Mouse (Mus musculus): ENCODE measurements around the gene Snap29.

Snap29 gene

GRCm38 (mm10) chr16:17405736-17406443 lies at the start of gene Snap29, which contains the start of gene Pi4ka:
TSS of gene Snap29 (plus strand) at chr16:17405986.
TSS of gene Pi4ka (minus strand) at chr16:17406314.
- peak; percentile 93 for DNase-seq (ENCODE audit: extremely low spot score, low read depth, low spot score)

- DNase-seq (ENCODE audit: extremely low spot score, low read depth, low spot score): no peak
Measured at GRCm38 (mm10) chr16:17356031-17356430, 49.8 kb upstream of the Snap29 start.

GRCm38 (mm10) chr16:17358787-17359186 lies 47.0 kb upstream of the Snap29 start:
- no peak for DNase-seq (ENCODE audit: extremely low spot score, low read depth, low spot score)

GRCm38 (mm10) chr16:17382306-17382705 lies 23.5 kb upstream of the Snap29 start:
- no peak for DNase-seq (ENCODE audit: extremely low spot score, low read depth, low spot score)

- no peak for DNase-seq (ENCODE audit: extremely low spot score, low read depth, low spot score)
Measured at GRCm38 (mm10) chr16:17383594-17384326, 22.0 kb upstream of the Snap29 start.

- DNase-seq (ENCODE audit: extremely low spot score, low read depth, low spot score): no peak
Measured at GRCm38 (mm10) chr16:17392784-17393183, 13.0 kb upstream of the Snap29 start.

GRCm38 (mm10) chr16:17402855-17403254 lies 2.9 kb upstream of the Snap29 start:
- DNase-seq (ENCODE audit: extremely low spot score, low read depth, low spot score): no peak

GRCm38 (mm10) chr16:17405271-17405696 lies 502 bp upstream of the Snap29 start:
- no peak for DNase-seq (ENCODE audit: extremely low spot score, low read depth, low spot score)

GRCm38 (mm10) chr16:17406512-17407231 lies 886 bp downstream of the Snap29 start:
- no peak for DNase-seq (ENCODE audit: extremely low spot score, low read depth, low spot score)

GRCm38 (mm10) chr16:17409046-17409445 lies 3.3 kb downstream of the Snap29 start:
- no peak for DNase-seq (ENCODE audit: extremely low spot score, low read depth, low spot score)

GRCm38 (mm10) chr16:17410209-17410608 lies 4.4 kb downstream of the Snap29 start:
- no peak for DNase-seq (ENCODE audit: extremely low spot score, low read depth, low spot score)

GRCm38 (mm10) chr16:17423021-17423420 lies 17.2 kb downstream of the Snap29 start:
- DNase-seq (ENCODE audit: extremely low spot score, low read depth, low spot score): no peak

- no peak for DNase-seq (ENCODE audit: extremely low spot score, low read depth, low spot score)
Measured at GRCm38 (mm10) chr16:17432576-17432975, 26.8 kb downstream of the Snap29 start.

- DNase-seq (ENCODE audit: extremely low spot score, low read depth, low spot score): peak; percentile 92
Measured at GRCm38 (mm10) chr16:17451541-17452372, 46.0 kb downstream of the Snap29 start, which contains the start of gene Crkl. TSS of gene Crkl (plus strand) at chr16:17451987.

GRCm38 (mm10) chr16:17452373-17452715 lies 46.6 kb downstream of the Snap29 start:
- DNase-seq (ENCODE audit: extremely low spot score, low read depth, low spot score): no peak

- no peak for DNase-seq (ENCODE audit: extremely low spot score, low read depth, low spot score)
Measured at GRCm38 (mm10) chr16:17456901-17457300, 51.1 kb downstream of the Snap29 start.

GRCm38 (mm10) chr16:17460254-17460653 lies 54.5 kb downstream of the Snap29 start:
- DNase-seq (ENCODE audit: extremely low spot score, low read depth, low spot score): no peak

- no peak for DNase-seq (ENCODE audit: extremely low spot score, low read depth, low spot score)
Measured at GRCm38 (mm10) chr16:17461596-17461995, 55.8 kb downstream of the Snap29 start.

- DNase-seq (ENCODE audit: extremely low spot score, low read depth, low spot score): no peak
Measured at GRCm38 (mm10) chr16:17463184-17463583, 57.4 kb downstream of the Snap29 start.

GRCm38 (mm10) chr16:17466875-17467663 lies 61.3 kb downstream of the Snap29 start:
- no peak for DNase-seq (ENCODE audit: extremely low spot score, low read depth, low spot score)
